Mouse (Mus musculus) cortical plate, adult 2 months (tissue): ENCODE measurements around the gene Ddx11.

ENCODE experiments used
- CTCF ChIP-seq: fragments of 200-500 bp; IDR thresholded peaks from 2 replicates; pipeline ENCODE4 v1.5.1; 2011; ENCODE audit warnings: mild to moderate bottlenecking, control low read depth, low read length; ENCODE audit not compliant: insufficient read depth; ENCODE audit errors: extremely low read depth
- POLR2A ChIP-seq: fragments of 200-500 bp; IDR thresholded peaks from 2 replicates; pipeline ENCODE4 v1.6.1; 2011; ENCODE audit warnings: mild to moderate bottlenecking, low read length, control low read depth; ENCODE audit not compliant: insufficient read depth; ENCODE audit errors: extremely low read depth

- TF ChIP-seq CTCF = no peak
- no peak for TF ChIP-seq POLR2A
Observed at GRCm38 (mm10) chr17:66076174-66076927, 47.0 kb upstream of the Ddx11 start.
